Mouse (Mus musculus) limb, embryonic 12.5 days (tissue): ENCODE data around the gene Ltf. TPM values are rescaled to one million over a fixed set of nuclear protein-coding genes. Genes with fewer than 3 reads are reported as not detected.
A peak's percentile ranks its signal among the peaks of the same experiment; 100 is the strongest.

Experiments used
- ATAC-seq: fragments of 200-750 bp; cut with Nextera tagmentation; 2 replicates; pipeline ENCODE4 v1.8.0; 2017; ENCODE audit warnings: low read depth, moderate TSS enrichment; ENCODE audit not compliant: insufficient number of reproducible peaks, insufficient read depth, low FRiP score, low TSS enrichment
- H3K27ac ChIP-seq: fragments of 300-500 bp; sonication (generic); 2 replicates; pipeline ENCODE4 v1.5.1; 2016; ENCODE audit warnings: mild to moderate bottlenecking, moderate library complexity
- H3K27me3 ChIP-seq: fragments of 300-500 bp; sonication (generic); 2 replicates; pipeline ENCODE4 v1.6.1; 2016; ENCODE audit warnings: mild to moderate bottlenecking, moderate library complexity
- H3K36me3 ChIP-seq: fragments of 300-500 bp; sonication (generic); 2 replicates; pipeline ENCODE4 v1.6.1; 2016; ENCODE audit warnings: mild to moderate bottlenecking, moderate library complexity
- H3K4me1 ChIP-seq: fragments of 300-500 bp; sonication (generic); replicated peaks from 2 replicates; pipeline ENCODE4 v1.6.1; 2016
- H3K4me2 ChIP-seq: fragments of 300-500 bp; sonication (generic); 2 replicates; pipeline ENCODE4 v1.6.1; 2016; ENCODE audit warnings: mild to moderate bottlenecking, moderate library complexity
- H3K4me3 ChIP-seq: fragments of 300-500 bp; sonication (generic); replicated peaks from 2 replicates; pipeline ENCODE4 v1.5.1; 2016; ENCODE audit warnings: mild to moderate bottlenecking
- H3K9ac ChIP-seq: fragments of 300-500 bp; sonication (generic); replicated peaks from 2 replicates; pipeline ENCODE4 v1.6.1; 2016; ENCODE audit warnings: mild to moderate bottlenecking, moderate library complexity
- H3K9me3 ChIP-seq: fragments of 300-500 bp; sonication (generic); 2 replicates; pipeline ENCODE4 v1.6.1; 2016; ENCODE audit warnings: mild to moderate bottlenecking, moderate library complexity
- WGBS: fragments of 180-500 bp; shearing (Covaris S2); methylation state at CpG from one replicate; pipeline ENCODE4 v1.1.7; 2016; 5-methylcytosine and 5-hydroxymethylcytosine counted together
- polyA plus RNA-seq: library from polyadenylated mRNA; unstranded; fragments of >200 nt; fragmentation: Nextera tagmentation; extraction: Ambion mirVana; gene quantifications from 2 replicates; pipeline ENCODE4 v1.2.1, GENCODE M21; 2016

The Ltf gene
- polyA plus RNA-seq, 1 experiment from 2014 or later: 0.45 TPM

GRCm38 (mm10) chr9:110994716-110995172 is 24.3 kb upstream of the Ltf start:
- Histone ChIP-seq H3K4me3 (peak overlapping the region; percentile 38), H3K36me3 (no peaks in the 10 kb centered on the region), H3K4me2 (peak overlapping the region; percentile 54), H3K9me3 (no peaks in the 10 kb centered on the region), H3K27me3 (no peaks in the 10 kb centered on the region), H3K4me1 (no peaks in the 10 kb centered on the region), H3K9ac (no peak overlapping the region), H3K27ac (no peak overlapping the region)
- peak; percentile 82; the same call in 1 of the 2 replicates for ATAC-seq
- 9% methylated on average over 13 of the region's 13 CpGs for WGBS

- no peaks in the 10 kb centered on the region for H3K4me1 ChIP-seq
- ATAC-seq: no peak
- H3K27ac ChIP-seq: no peak overlapping the region
- WGBS: 3% methylated on average over 5 of the region's 5 CpGs
- H3K36me3 ChIP-seq: no peaks in the 10 kb centered on the region
- no peak overlapping the region for H3K4me3 ChIP-seq
- H3K9ac ChIP-seq: no peak overlapping the region
- H3K4me2 ChIP-seq: no peak overlapping the region
- no peaks in the 10 kb centered on the region for H3K9me3 ChIP-seq
- H3K27me3 ChIP-seq: no peaks in the 10 kb centered on the region
These were observed 21.8 kb upstream of the Ltf start for GRCm38 (mm10) chr9:110997245-110997644.

GRCm38 (mm10) chr9:110999056-110999455 is 20.0 kb upstream of the Ltf start:
- 90% methylated on average over 2 of the region's 2 CpGs for WGBS
- Histone ChIP-seq H3K36me3 (no peaks in the 10 kb centered on the region), H3K9ac (no peak overlapping the region), H3K4me1 (no peaks in the 10 kb centered on the region), H3K27me3 (no peaks in the 10 kb centered on the region), H3K9me3 (no peaks in the 10 kb centered on the region), H3K4me3 (no peak overlapping the region), H3K27ac (no peak overlapping the region), H3K4me2 (no peak overlapping the region)
- no peak for ATAC-seq

GRCm38 (mm10) chr9:110999856-111000255 is 19.2 kb upstream of the Ltf start:
- H3K4me2 ChIP-seq: no peak overlapping the region
- H3K27ac ChIP-seq: no peak overlapping the region
- no peak for ATAC-seq
- H3K36me3 ChIP-seq: no peaks in the 10 kb centered on the region
- no peak overlapping the region for H3K4me3 ChIP-seq
- H3K4me1 ChIP-seq: no peaks in the 10 kb centered on the region
- H3K9me3 ChIP-seq: 0 out of 2 replicates have a peak, but pooled peaks cover under 1% of the 10 kb centered on the region
- H3K27me3 ChIP-seq: no peaks in the 10 kb centered on the region
- no peak overlapping the region for H3K9ac ChIP-seq
- 76% methylated on average over 10 of the region's 10 CpGs for WGBS

DNA sequence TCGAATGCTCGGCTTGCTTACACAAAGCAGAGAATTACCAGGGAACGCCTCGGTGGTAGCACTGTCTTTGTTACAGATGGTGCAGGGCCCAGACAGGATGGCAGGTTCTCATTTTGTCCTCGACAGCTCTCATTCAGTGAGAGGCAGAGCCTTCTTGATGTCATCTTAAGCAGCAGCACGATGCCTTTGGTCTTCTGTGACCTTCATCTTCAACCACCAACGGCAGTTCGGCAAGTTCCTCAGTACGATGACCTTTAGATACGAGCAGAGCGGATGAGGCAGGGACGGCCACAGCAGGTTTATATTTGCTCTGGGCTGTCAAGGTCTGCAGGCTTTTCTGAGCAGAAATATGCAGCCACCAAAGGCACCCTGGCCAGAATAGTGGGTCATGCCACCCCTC is 17.4 kb upstream of the Ltf start:
- Histone ChIP-seq H3K4me1 (no peaks in the 10 kb centered on the region), H3K27ac (no peak overlapping the region), H3K36me3 (no peaks in the 10 kb centered on the region), H3K9ac (no peak overlapping the region), H3K9me3 (0 out of 2 replicates have a peak, but pooled peaks cover 3% of the 10 kb centered on the region), H3K4me2 (no peak overlapping the region), H3K27me3 (no peaks in the 10 kb centered on the region), H3K4me3 (no peak overlapping the region)
- WGBS: 87% methylated on average over 12 of the region's 12 CpGs
- ATAC-seq: no peak

DNA sequence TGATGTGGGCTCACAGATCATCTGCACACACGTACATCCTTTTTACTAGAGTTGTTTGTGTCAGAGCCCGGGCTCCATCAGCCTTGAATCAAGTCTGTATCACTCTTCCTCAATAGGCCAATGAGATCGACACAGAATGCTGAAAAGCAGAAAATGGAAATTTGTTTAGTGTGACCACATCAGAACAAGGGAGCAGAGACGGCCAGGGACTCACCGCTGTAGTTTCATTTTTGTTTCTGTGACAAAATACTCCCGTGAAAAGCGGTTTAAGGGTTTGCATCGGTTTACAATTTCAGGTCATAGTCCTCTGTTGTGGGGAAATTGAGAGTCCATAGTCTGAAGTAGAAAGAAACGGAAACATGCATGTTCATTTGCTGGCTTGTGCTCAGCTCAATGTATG is 15.8 kb upstream of the Ltf start:
- H3K4me3 ChIP-seq: no peak overlapping the region
- no peak overlapping the region for H3K4me2 ChIP-seq
- 0 out of 2 replicates have a peak, but pooled peaks cover 3% of the 10 kb centered on the region for H3K9me3 ChIP-seq
- H3K4me1 ChIP-seq: no peaks in the 10 kb centered on the region
- WGBS: 89% methylated on average over 9 of the region's 9 CpGs
- ATAC-seq: no peak
- H3K36me3 ChIP-seq: no peaks in the 10 kb centered on the region
- no peak overlapping the region for H3K27ac ChIP-seq
- no peak overlapping the region for H3K9ac ChIP-seq
- H3K27me3 ChIP-seq: no peaks in the 10 kb centered on the region

DNA sequence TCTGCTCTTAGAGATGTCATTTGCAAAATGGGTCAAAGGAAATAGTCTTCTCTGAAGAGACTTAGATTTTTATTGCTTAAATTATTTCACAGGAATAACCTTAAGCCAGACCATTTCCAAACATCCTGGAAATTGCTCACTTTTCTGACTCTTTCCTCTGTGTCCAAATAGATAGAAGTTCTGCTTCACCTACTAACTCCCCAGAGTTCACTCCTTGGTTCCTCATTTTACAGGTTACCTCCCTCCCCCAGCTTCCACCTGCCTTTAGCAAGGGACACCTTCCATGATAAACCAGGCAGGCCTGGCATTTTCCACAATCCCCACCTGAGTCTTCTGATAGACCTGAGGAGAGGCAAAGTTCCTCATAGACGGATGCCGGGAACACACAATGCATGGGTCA is 12.5 kb upstream of the Ltf start:
- no peak for ATAC-seq
- Histone ChIP-seq H3K4me3 (no peak overlapping the region), H3K4me2 (no peak overlapping the region), H3K27ac (no peak overlapping the region), H3K9ac (no peak overlapping the region), H3K27me3 (no peaks in the 10 kb centered on the region), H3K9me3 (0 out of 2 replicates have a peak, but pooled peaks cover 3% of the 10 kb centered on the region), H3K4me1 (no peaks in the 10 kb centered on the region), H3K36me3 (no peaks in the 10 kb centered on the region)
- WGBS: 95% methylated on average over 2 of the region's 2 CpGs

GRCm38 (mm10) chr9:111009763-111010162 is 9.3 kb upstream of the Ltf start:
- ATAC-seq: no peak
- Histone ChIP-seq H3K4me3 (no peak overlapping the region), H3K4me1 (0 out of 2 replicates have a peak, but pooled peaks cover 4% of the 10 kb centered on the region), H3K9ac (no peak overlapping the region), H3K4me2 (no peak overlapping the region), H3K9me3 (0 out of 2 replicates have a peak, but pooled peaks cover 3% of the 10 kb centered on the region), H3K27ac (no peak overlapping the region), H3K27me3 (no peaks in the 10 kb centered on the region), H3K36me3 (no peaks in the 10 kb centered on the region)
- 70% methylated on average over 3 of the region's 3 CpGs for WGBS

DNA sequence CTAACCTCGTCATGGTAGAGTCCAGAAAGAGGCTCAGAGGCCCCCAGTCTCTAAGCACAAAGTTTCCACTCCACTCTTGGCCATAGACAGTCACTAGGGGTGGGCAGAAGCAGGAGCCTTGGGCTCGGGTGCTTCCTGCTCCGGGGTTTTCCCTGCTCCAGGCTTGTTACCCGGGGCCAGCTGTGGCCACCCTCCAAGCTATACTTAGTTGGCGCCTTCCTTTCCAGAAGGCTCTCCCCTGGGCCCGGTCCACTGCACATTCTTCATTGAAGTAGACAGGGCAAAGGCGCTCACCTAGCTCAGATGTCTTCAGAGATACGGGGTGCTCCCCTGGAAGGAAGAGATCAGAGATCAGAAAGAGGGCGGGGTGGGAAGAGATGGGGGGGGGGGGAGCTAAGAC is 7.5 kb upstream of the Ltf start:
- H3K27me3 ChIP-seq: no peaks in the 10 kb centered on the region
- H3K36me3 ChIP-seq: no peaks in the 10 kb centered on the region
- H3K4me3 ChIP-seq: no peak overlapping the region
- no peak for ATAC-seq
- no peak overlapping the region for H3K27ac ChIP-seq
- no peaks in the 10 kb centered on the region for H3K9me3 ChIP-seq
- 84% methylated on average over 9 of the region's 9 CpGs for WGBS
- no peak overlapping the region for H3K4me2 ChIP-seq
- 0 out of 2 replicates have a peak, but pooled peaks cover 4% of the 10 kb centered on the region for H3K4me1 ChIP-seq
- no peak overlapping the region for H3K9ac ChIP-seq

GRCm38 (mm10) chr9:111012041-111012440 is 7.0 kb upstream of the Ltf start:
- Histone ChIP-seq H3K9ac (no peak overlapping the region), H3K4me2 (no peak overlapping the region), H3K9me3 (no peaks in the 10 kb centered on the region), H3K4me1 (0 out of 2 replicates have a peak, but pooled peaks cover 4% of the 10 kb centered on the region), H3K4me3 (no peak overlapping the region), H3K27ac (no peak overlapping the region), H3K27me3 (no peaks in the 10 kb centered on the region), H3K36me3 (no peaks in the 10 kb centered on the region)
- 94% methylated on average over 3 of the region's 3 CpGs for WGBS
- no peak for ATAC-seq

- WGBS: 84% methylated on average over 4 of the region's 4 CpGs
- H3K27me3 ChIP-seq: no peaks in the 10 kb centered on the region
These were observed 3.4 kb upstream of the Ltf start for GRCm38 (mm10) chr9:111015658-111016057.

DNA sequence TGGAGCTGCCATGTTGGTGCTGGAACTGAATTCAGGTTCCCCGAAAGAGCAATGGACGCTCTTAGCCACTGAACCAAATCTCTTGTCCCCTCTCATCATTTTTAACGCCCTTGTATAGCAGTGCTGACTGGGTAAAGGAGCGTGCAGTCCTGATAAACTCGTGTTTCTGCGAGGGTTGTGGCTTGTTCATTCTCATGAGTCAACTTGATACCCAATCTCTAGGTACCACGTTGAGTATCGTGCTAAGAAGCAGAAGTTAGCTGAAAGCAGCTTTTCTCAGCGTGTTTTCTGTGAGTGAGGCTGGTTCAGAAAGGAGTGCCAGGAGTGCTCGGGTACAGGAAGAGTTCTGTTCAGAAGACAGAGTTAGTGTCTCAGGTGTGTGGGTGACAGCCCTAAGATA is 7.7 kb downstream of the Ltf start:
- no peak overlapping the region for H3K27ac ChIP-seq
- H3K4me1 ChIP-seq: no peaks in the 10 kb centered on the region
- ATAC-seq: no peak
- H3K4me3 ChIP-seq: no peak overlapping the region
- H3K27me3 ChIP-seq: no peaks in the 10 kb centered on the region
- no peaks in the 10 kb centered on the region for H3K36me3 ChIP-seq
- H3K4me2 ChIP-seq: no peak overlapping the region
- WGBS: 90% methylated on average over 10 of the region's 10 CpGs
- no peaks in the 10 kb centered on the region for H3K9me3 ChIP-seq
- no peak overlapping the region for H3K9ac ChIP-seq

More at GRCm38 (mm10) chr9:111015658-111016057, 3.4 kb upstream of the Ltf start:
- H3K27ac ChIP-seq: no peak overlapping the region
- no peak overlapping the region for H3K9ac ChIP-seq
- no peaks in the 10 kb centered on the region for H3K36me3 ChIP-seq
- peaks cover 12% of the 10 kb centered on the region for H3K4me1 ChIP-seq
- H3K4me2 ChIP-seq: no peak overlapping the region
- H3K9me3 ChIP-seq: no peaks in the 10 kb centered on the region
- H3K4me3 ChIP-seq: no peak overlapping the region
- ATAC-seq: no peak
